Mouse (Mus musculus): ENCODE measurements at regions not wholly inside any gene's neighbourhood (a gene's known extent, or its start where the extent isn't known, plus 50 kb on each side); places are given as distances from the start of the nearest gene placed in this dataset.

DNA sequence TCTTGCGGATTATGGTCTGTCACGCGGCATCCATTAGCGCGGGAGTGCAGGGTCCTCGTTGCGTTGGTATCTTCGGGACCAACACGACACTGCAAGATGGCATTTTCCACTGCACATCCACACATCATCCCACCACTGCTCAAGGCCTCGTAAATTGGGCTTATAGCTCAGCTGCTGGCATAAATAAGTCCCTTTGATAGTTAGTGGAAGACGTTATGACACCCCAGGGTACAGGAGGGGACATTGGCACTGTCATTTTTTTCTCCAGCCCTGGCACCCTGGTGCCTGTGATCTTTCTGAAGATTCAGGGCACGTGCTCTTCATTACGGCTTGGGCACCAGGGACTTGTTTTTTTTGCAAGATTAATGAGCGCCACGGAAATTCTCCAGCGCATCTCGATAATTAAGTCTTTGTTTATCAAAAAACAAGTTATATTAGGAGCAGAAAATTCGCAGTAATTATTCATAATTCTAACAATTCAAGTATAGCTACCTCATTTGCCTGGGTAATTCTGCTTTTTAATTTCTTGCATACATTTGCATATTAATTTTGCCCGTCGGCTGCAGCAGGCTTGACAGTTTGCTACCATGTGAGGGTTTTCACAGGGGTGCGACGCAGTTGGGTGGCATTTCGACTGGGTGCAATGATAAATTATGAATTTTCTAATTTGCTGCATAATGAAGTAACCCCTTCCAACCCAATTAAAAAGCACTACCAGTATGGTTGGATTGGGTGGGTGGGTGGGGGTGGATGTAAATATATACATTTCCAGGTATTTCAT, 119.1 kb downstream of the Vrk1 start:
- no peak for DNase-seq (ENCODE audit: low read depth)

DNA sequence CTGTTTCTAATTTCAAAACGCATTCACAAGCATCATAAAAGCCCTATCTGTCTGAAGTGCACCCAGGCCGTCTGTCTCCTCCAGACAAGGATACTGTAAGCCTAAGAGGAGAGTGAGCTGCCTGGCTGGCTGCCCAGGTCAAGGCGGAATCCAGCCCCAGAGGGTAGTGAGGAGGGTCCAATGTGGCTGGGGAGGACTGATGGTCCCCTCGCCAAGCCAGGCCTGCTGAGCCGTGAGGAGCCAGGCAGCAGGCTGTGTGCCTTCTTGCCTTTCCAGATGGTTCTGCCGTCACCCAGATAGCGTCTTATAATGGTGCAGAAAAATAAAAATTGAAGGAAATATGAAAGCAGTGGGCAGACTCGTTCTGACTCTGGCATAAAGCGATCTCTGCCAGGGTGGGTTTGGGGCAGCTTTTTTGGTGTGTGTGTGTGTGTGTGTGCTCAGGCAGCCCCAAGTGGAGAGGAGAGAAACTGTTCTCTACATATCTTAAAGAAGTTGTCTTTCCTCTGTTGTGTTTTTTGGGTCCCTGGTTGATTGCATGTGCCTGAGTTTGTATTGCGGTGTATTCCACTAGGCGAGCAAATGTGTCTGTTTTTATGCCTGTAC, 120.1 kb downstream of the Vrk1 start:
- DNase-seq (ENCODE audit: low read depth) = no peak

DNA sequence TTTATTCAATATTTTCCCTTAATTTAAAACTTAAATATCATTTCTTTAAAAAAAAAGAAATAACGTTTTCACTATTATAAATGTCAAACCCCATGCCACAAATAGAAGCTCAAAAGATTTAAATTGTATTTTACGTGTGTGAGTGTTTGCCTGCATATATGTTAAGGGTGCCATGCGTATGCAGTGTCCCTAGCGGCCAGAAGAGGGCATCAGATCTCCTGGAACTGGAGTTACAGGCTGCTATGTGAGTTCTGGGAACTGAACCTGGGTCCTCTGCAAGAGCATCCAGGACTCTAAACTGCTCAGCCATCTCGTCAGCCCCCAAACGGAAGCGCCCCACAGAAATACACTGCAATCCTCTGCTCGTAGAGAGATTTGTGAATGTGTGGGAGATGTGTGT, 122.7 kb downstream of the Vrk1 start:
- DNase-seq (ENCODE audit: low read depth) = no peak

DNA sequence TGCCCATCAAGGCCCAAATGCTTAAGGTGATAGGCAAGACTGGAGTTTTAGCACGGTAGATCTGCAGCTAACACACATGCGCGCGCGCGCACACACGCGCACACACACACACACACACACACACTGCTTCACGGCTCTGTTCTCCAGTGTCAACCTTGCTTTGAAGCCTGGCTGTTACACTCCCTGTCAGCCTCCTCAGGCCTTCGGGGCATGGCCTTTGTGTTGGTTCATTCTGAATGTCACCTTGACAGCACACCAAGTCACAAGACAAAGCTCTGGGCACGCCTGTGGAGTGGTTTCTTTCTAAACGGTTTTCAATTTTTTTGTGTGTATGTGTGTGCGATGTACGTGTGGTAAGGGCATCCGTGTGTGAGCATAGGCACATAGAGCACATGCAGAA, 128.4 kb downstream of the Vrk1 start:
- no peak for DNase-seq (ENCODE audit: low read depth)

DNA sequence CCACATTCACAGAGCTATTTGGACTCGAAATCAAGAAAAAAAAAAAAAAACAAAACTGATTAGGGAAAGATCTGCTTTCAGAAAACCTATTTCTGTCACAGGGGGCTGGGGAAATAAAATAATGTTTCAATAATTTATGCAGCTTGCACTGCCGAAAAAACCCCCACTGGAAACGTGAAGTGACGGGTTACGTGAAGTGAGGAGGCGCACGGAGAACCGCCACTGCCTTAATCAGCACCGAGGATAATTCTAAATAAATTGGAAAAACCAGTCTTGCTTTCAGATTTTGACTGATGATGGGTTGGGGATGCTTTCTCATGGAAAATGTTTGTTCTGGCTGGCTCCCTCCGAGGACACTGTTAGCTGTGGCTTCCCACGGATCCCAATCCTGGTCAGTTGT, 129.5 kb downstream of the Vrk1 start:
- no peak for DNase-seq (ENCODE audit: low read depth)

DNA sequence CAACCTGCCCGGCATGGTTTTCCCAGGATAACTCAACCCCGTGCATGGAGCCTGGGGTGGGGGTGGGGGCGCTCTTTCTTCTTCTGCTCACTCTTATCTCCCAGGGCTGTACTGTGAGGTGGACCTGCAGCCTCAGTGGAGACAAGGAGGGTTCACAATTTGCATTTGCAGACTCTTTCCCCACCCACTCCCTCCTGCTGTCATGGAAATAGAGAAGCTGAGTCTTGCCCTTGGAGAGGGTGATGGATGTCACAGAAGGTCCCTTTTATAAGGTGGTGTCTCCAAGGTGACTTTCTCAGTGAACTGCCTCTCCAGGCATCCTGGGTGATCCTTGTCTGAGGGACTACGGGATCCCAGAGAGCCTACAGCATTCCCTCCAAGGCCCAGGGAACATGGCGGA, 129.9 kb downstream of the Vrk1 start:
- DNase-seq (ENCODE audit: low read depth) = no peak

DNA sequence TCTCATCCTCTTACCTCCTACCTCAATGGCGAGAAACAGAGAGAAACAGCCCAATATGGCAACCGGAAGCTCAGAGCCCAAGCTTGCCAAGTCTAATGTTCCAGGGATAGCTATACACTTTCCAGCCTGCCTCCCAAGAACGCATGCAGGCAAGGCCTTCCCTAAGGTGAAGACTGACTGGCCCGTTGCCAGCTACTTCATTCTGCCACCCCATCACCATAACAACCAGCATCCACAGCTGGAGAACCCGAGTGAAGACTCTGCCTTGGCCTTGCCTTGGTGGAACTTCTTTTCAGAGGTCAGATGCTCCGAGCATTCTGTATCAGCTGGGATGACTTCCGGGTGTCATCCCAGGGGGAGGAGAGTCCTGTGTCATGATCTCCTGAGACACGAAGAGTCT, 130.6 kb downstream of the Vrk1 start:
- no peak for DNase-seq (ENCODE audit: low read depth)

DNA sequence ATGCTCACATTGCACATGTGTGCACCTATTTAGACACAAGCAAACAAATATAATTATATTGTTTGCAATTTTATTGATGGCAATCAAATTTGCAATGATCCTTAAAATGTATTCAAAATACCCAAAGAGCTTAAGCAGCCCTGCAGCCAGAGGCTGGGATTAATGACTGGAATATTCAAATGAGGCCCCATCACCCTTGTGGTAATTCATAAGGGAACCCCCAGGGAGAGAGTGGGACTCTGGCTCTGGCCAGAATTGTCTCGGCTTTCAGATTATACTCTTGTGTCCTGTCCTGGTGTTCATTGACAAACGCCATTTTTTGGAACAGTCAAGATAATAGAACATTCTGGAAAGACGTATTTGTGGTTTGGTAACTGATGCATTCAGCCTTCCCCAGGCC, 133.5 kb downstream of the Vrk1 start:
- DNase-seq (ENCODE audit: low read depth) = no peak

DNA sequence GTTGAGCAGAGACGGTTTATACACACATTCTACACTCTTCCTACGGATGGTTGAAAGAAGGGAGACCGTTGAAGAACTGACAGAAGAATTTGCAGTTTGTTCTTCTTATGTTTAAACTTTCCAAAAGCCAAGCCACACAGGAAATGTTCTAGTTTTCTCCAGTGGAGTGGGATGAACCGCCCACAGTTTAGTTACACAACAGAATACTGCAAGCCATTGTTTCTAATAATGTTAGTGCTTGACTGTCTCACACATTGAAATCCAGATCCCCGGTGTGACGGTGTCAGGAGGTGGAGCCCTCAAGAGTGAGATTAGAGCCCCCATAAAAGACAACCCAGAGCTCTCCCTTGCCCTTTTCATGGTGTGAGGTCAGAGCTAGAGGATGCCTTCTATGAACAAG, 146.8 kb downstream of the Vrk1 start:
- DNase-seq (ENCODE audit: low read depth) = no peak

DNA sequence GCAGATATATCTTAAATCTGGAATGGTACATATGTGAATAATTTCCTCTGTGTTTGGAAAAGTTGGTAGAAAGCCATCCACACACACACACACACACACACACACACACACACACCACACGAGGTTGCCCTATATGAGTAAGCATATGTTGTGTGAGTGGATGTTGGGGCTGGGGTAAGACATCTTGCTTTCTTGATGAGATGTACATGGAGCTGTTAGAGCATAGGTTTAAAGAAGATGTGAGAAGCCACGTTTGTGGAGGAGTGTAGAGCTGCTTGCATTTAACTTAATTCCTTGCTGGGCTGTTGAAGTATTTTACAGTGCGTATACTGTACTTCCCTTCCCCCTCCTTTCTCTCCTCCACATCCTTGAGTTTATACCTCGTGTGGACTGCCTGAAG, 147.8 kb downstream of the Vrk1 start:
- no peak for DNase-seq (ENCODE audit: low read depth)

DNA sequence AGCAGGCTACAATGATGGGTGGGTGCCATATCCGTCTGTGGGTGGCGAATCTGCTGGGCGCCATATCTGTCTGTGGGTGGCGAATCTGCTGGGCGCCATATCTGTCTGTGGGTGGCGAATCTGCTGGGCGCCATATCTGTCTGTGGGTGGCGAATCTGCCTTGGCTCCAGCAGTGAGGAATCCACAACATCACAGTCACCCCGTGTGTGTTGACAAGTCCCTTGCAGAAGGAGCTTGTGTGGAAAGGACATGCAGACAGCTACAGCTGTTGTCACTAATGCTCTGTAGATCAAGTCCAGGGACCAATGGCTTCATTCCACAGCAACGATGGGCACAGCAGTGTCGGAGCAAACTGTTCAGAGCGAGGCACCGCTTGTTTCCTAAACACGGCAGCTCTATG, 148.6 kb downstream of the Vrk1 start:
- DNase-seq (ENCODE audit: low read depth) = no peak

DNA sequence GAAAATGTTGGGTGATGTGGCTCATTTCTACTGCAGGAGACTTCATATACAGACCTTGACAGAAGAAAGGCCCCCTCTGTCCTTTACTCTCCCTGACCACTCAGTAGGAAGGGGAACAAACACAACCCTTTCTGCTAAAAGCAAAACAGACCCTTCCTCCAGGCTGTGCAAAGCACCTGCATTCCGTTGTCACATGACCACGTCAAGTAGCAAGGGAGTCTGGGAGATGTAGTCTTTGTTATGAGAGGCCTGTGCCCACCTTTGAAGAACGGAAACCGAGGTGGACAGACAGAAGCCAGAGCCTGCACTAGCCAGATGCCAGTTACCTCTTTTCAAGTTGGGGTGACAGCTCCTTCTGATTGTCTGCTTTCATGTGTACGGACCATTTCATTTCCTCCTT, 161.3 kb downstream of the Vrk1 start:
- DNase-seq (ENCODE audit: low read depth) = no peak

DNA sequence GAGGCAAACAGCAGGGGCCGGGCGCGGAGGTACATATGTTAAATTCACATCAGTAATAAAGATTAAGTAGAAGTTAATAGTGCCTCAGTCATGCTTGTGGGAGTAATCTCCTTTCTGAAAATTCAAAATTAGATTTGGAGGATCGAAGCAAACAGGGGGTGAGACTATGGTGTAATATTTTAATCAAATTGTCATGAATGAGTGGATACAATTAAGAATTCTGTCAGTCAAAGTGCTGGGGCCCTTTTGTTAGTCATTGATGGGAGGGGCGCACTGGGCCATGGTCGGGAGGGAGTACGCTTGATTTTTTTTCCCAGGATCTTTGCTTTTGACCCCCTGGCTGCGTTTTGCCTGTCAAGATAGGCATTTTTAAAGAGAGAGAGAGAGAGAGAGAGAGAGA, 163.2 kb downstream of the Vrk1 start:
- no peak for DNase-seq (ENCODE audit: low read depth)

DNA sequence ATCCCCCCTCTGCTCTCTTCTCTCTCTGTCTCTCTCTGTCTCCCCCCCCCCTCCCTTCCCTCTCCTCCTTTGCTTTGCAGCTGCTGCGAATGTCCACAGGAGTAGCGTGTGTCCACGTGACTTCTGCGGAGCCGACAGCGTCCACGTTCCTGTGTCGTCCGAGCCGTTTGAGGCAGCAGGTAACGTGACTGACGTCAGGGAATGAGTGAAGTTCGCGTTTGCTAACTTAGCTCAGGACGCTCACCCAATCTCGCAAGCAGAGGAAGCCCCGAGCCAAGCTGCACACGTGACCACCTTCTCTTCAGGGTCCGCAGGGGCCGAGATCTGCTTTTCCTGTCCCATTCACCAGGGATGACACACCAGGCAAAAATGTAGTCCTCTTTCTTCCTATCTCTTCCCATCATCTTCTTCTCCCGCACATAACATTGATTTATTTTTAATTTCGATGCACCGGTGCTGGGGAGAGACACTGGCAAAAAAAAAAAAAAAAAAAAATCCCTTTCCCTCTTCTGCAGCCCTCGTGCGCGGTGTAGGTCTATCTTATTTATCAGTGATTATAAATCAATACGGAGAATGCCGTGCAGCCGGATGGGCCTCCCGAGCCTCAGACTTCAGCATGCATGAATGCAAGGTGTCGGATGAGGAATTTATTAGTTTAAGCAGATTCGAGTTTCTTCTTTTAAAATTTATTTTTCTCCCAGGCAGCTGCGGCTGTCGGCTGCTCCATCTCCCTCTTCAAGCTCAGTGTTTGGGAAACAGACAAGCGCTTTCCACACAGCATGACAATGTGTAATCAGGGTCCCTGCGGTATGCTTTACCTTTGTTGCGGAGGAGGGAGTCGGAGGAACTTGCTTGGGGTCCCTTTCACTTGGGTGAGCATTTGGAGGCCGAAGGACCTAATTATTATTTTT, 164.3 kb downstream of the Vrk1 start:
- peak; percentile 23 for DNase-seq (ENCODE audit: low read depth)

DNA sequence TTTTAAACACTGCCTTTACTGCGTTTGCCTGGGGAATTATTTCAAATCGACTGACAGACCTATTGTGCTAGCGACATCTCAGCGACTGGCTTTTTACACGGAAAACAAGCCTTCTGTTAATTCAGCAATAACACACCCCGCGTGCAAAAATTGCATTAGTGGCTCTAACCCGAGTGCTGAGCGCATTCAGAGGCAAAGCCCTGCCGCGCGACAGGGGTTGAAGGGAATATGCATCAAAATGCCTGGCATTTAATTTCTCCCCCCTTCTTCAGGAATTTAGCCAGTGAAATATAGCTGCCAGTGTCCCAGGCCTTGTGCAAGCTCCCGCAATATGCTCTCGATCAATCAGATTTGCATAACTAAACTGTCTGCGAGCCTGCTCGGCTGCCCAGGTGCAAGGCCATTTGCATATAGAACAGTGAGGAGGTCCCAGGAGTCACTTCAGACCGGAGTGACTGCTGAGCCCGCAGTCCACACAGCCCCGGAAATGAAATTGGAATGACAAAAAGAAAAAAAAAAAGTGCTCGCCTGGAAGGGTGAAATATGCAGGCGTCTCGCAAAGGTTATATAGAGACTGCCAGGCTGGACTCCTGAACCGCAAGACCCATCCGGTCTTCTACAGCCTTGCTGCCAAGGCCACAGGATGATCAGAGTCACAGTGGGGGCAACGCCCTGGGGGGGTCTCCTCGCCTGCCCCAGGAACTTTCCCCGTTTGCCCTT, 165.1 kb downstream of the Vrk1 start:
- peak; percentile 8 for DNase-seq (ENCODE audit: low read depth)

DNA sequence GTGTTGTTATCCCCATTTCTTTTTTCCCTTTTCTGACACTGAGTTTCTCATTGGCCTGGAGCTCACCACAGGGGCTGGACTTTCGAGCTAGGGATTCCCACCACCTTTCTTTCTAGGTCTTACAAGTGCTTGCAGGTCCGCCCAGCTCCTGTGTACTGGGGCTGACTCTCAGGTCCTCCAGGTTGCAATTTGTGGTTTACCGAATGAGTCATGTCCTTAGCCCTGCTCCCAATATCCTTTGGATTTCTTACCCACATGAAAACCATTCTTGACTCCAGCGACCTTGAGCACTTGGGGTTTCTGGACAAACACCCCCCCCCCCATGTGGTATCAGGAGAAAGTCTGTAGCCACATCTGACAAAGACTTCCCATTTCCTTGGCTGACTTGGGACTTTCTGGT, 167.3 kb downstream of the Vrk1 start:
- no peak for DNase-seq (ENCODE audit: low read depth)

DNA sequence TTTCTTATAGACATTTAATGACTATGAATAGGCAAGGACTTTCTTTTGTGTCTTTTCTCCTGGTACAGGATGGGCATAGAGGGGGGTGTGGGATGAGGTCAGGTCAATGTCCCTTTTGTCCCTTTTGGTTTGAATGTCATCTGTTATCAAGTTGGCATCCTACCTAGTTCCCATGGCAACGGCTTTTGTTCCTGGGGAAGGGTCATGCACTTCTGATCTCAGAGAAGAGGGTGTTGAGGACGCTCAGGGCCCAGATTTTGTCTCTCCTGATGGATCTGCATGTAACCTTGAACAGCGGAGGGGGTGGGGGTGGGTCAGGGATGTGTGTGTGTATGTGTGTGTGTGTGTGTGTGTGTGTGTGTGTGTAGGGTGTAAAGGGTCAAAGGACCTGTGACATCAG, 167.8 kb downstream of the Vrk1 start:
- no peak for DNase-seq (ENCODE audit: low read depth)

DNA sequence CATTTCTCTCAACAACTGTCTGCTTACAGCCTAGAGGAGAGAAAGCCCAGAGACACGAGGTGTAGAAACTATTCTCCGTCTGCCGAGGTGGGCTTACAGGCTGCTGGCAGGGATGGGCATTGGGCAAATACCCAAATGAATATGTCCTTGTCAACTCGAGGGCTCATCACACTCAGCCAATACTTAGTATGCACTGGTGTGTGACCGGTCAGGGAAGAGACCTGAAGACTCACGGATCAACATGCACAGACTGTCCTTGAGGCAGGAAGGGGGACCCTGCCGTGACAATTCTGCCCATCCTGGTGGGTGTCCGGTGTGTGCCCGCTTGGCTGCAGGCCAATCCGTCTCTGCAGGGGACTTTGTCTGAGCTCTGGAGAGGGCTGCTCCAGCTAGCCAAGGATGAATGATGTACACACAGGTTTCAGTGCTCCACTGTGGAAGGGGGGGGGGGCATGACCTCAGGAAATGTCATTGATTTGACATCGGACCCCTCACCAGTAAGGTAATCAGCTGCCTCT, 168.7 kb downstream of the Vrk1 start:
- DNase-seq (ENCODE audit: low read depth) = no peak

DNA sequence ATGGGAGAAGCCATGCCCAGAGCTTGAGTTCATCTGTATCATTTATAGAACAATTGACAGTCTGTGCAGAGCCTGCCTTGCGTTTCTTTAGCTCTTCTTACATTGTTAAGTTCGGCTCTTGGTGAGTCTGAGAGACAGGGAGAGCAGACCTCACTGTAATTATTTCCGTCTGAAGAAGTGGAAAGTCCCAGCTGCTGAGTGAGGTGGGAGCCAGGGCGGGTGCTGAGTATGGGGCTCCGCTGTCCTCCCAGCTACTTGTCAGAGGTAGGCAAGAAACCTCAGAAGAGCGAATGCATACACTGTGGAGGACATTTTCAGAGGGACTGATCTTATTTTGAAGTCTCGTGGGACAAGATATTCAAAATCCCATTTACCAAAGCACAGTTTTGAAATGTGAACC, 172.9 kb downstream of the Vrk1 start:
- DNase-seq (ENCODE audit: low read depth) = no peak

DNA sequence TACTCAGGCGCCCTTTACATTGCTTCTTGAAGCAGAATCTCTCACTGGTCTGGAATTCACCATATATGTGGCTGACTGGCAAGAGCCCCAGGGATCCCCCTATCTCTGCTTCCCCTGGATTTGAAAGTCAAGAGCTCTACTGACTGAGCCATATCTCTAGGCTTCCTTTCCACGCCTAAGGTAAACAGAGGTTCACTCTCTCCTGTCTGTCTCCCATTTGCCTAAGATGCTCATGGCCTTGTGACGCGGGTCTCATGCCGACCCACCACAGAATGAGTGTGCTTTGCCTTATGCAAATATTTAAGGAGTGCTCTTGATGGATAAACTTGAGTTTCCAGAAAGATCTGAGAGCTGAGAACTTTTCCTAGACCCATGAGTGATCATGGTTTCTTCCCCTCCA, 173.9 kb downstream of the Vrk1 start:
- no peak for DNase-seq (ENCODE audit: low read depth)

DNA sequence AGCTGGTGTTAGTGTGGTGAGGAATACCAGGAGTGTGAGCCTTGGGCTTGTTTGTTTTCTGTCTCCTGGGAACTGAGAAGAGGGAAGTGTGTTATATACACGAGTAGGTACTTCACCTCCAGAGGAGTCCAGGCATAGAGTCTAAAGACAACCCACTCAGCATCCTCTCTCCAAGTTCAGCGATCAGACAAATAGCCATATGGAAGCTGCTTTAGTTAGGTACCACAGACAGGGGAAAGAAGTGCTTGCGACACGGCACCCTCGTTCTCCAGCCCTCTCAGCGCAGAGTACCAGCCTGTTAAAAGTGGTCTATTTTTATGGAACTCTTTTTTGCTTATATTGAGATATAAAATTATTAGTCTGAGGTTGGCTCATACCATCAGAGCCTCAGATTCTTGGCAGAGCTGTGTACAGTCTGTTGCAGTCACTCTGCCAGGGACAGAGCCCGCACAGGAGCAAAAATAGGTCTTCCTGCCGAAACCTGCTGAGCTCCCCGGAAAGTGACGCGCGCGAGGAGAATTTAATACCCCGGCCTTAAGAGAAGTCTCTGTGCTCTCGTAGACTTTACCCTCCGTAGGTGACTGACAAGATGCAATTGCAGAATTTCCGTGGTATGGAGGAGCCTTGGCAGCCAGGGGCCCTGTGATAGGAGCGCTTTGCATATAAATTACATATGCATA, 175.5 kb downstream of the Vrk1 start:
- no peak for DNase-seq (ENCODE audit: low read depth)

DNA sequence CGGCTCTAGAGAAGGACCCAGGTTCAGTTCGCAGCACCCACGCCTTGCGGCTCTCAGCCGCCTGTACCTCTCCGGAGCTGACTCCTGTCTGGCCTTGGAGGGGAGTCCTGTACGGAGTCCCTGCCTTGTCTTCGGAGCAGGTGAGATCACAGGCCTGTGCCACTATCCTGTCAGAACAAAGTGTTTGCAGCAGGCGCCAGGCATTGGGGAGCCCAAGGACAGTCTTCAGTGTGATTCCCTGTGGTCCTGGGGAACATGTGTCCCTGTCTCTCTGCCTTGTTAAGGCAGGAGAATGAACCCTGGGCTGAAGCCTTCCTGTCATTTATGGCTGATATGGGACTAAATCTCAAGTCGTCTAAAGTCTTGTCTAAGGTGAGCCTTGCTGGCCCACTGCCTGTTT, 176.5 kb downstream of the Vrk1 start:
- DNase-seq (ENCODE audit: low read depth) = no peak

Measured in naive thymus-derived CD4-positive, alpha-beta T cell, adult 2 months (primary cell).